Mouse (Mus musculus) heart, embryonic 10.5 days (tissue): ENCODE measurements at regions not wholly inside any gene's neighbourhood (a gene's known extent, or its start where the extent isn't known, plus 50 kb on each side); places are given as distances from the start of the nearest gene placed in this dataset.

Source experiments
- DNase-seq: peaks from one replicate; pipeline ENCODE4 v3.0.0-alpha.2; 2017; ENCODE audit warnings: low spot score
- H3K27ac ChIP-seq: fragments of 300-500 bp; sonication (generic); 2 replicates; pipeline ENCODE4 v1.5.1; 2016; ENCODE audit warnings: mild to moderate bottlenecking
- H3K27me3 ChIP-seq: fragments of 300-500 bp; sonication (generic); 2 replicates; pipeline ENCODE4 v1.6.1; 2016; ENCODE audit warnings: mild to moderate bottlenecking; ENCODE audit not compliant: poor library complexity, insufficient read depth, severe bottlenecking
- H3K36me3 ChIP-seq: fragments of 300-500 bp; sonication (generic); 2 replicates; pipeline ENCODE4 v1.6.1; 2016; ENCODE audit warnings: mild to moderate bottlenecking, moderate library complexity
- H3K4me1 ChIP-seq: fragments of 300-500 bp; sonication (generic); 2 replicates; pipeline ENCODE4 v1.6.1; 2016; ENCODE audit warnings: mild to moderate bottlenecking
- H3K4me3 ChIP-seq: fragments of 300-500 bp; sonication (generic); 2 replicates; pipeline ENCODE4 v1.5.1; 2016; ENCODE audit warnings: mild to moderate bottlenecking, moderate library complexity
- H3K9me3 ChIP-seq: fragments of 300-500 bp; sonication (generic); 2 replicates; pipeline ENCODE4 v1.6.1; 2016; ENCODE audit warnings: mild to moderate bottlenecking, moderate library complexity
- WGBS: fragments of 180-500 bp; shearing (Covaris S2); methylation state at CpG from one replicate; pipeline ENCODE4 v1.1.7; 2016; 5-methylcytosine and 5-hydroxymethylcytosine counted together

DNA sequence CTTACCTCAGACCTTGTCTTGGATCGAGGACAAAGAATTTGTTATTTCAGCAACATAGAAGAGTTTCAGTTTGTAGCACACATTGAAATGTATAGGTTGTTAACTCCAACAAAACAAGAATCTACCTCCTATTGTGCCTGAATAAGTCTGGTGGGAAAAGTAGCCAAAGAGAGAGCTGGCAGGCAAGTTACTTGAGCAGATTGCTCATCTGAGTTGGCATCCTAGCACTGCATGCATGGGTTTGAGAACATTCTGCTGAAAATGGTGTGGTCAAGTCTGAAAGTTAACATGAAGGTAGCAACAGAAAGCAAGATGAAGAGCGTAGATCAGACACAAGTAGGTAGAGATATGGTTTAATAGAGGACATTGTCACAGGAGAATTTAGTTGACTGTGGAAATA, 587.5 kb downstream of the Bcl11a start:
- 81% methylated on average over 2 of the region's 2 CpGs for WGBS
- H3K4me3 ChIP-seq: no peak overlapping the region
- H3K27me3 ChIP-seq: no peaks in the 10 kb centered on the region
- no peaks in the 10 kb centered on the region for H3K4me1 ChIP-seq
- H3K9me3 ChIP-seq: no peaks in the 10 kb centered on the region
- H3K36me3 ChIP-seq: no peaks in the 10 kb centered on the region
- H3K27ac ChIP-seq: no peak overlapping the region
- no peak for DNase-seq

DNA sequence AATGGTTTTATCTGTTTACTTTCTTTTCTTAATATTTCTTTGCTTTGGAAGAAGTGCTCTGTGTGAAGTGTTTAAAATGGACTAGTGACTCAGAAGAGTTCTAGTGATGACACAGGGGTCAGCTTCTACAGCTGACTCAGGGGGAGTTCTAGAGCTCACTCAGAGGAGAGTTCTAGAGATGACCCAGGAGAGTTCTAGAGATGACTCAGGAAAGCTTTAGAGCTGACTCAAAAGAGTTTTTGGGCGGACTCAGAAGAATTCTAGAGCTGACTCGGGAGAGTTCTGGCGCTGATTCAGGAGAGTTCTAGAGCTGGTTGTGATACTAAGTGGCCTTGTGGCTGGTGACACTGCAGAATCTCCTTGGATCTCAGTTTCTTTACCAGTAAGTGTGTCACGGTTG, 593.8 kb downstream of the Bcl11a start:
- WGBS: 86% methylated on average over 4 of the region's 4 CpGs
- Histone ChIP-seq H3K9me3 (no peaks in the 10 kb centered on the region), H3K27ac (no peak overlapping the region), H3K4me3 (no peak overlapping the region), H3K36me3 (no peaks in the 10 kb centered on the region), H3K27me3 (no peaks in the 10 kb centered on the region), H3K4me1 (peaks cover 3% of the 10 kb centered on the region; the same call in 1 of the 2 replicates)
- no peak for DNase-seq

DNA sequence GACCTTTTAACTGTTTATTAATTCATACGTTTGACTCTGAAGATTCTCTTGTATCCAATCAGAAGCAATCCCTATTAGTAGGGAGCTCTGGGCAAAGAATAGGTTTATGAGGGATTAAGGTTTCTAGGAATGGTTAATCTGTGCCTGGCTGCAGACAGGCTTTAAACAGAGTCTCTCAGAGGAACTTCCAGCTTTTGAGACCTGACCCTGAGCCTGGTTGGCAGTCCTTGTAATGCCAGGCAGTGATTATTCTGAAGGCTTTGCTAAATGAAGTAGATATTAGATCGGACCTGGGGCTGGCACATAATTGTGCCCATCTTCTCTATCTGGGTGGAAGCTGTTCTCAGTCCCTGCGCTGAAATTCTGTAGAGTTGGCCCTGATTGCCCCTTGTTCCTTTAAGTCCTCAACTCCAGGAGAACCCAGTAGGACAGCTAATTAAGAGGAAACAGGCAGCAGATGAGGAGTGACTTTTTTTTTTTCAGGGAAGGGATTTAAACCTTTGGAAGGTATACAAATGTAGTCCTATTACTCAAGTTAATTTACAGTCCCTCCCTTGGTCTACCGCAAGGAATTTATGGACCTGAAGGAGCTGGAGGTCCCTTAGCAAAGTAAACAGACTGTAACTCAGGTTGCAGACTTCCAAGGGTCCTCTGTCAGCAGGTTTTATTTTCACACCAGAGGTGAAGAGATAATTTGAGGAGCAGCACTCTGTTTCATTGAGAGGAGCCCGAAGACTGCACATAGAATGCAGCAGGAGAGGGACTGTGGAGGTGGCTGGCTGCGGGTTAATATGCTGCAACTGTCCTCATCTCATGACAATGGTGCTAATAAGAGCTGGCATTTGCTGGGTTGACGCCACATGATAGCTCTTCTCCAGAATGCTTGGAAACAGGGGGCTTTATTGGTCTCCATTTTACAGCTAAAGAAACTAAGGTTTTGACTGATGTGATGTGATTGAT, 595.7 kb downstream of the Bcl11a start:
- Histone ChIP-seq H3K27me3 (no peaks in the 10 kb centered on the region), H3K9me3 (no peaks in the 10 kb centered on the region), H3K36me3 (no peaks in the 10 kb centered on the region), H3K27ac (no peak overlapping the region), H3K4me3 (no peak overlapping the region), H3K4me1 (peaks cover 3% of the 10 kb centered on the region; the same call in 1 of the 2 replicates)
- 67% methylated on average over 7 of the region's 7 CpGs for WGBS
- no peak for DNase-seq

DNA sequence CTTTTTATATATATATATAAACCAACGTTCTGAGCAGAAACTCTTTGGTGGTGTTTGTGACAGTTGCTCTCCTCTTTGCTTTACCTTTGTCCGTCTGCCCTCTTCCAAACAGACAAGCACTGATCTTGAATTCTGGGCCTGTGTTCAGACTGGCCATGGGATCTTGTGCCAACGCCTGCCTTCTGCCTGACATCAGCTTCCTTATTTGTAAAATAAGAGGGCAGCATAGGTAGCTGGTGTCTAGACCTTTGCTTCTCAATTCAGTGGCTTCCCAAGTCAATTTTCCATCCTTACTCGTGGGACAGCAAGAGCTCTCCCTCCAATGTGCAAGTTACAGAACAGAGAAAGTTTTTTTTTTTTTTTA, 596.3 kb downstream of the Bcl11a start:
- no peak overlapping the region for H3K4me3 ChIP-seq
- no peaks in the 10 kb centered on the region for H3K36me3 ChIP-seq
- 65% methylated on average over 4 of the region's 4 CpGs for WGBS
- H3K4me1 ChIP-seq: peaks cover 3% of the 10 kb centered on the region; the same call in 1 of the 2 replicates
- H3K27ac ChIP-seq: no peak overlapping the region
- no peaks in the 10 kb centered on the region for H3K27me3 ChIP-seq
- no peak for DNase-seq
- no peaks in the 10 kb centered on the region for H3K9me3 ChIP-seq

DNA sequence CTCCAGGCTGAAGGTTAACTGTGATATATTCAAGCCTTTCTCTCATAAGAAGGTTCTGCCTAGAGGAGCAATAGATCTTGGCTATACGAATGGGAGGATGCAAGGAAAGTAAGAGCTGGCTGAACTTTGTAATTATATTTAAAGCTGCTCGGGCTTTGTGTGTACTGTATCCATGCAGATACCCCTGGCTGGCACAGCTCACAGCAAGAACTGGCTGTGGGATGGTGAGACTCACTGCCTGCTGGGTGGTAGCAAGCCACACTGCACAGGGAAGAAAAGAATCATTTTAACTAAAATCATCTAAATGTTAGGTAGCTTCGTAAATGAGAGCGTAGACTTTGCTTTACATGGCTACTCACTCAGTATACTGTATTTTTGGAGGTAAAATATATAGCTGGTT, 599.2 kb downstream of the Bcl11a start:
- Histone ChIP-seq H3K9me3 (no peaks in the 10 kb centered on the region), H3K36me3 (no peaks in the 10 kb centered on the region), H3K4me3 (no peak overlapping the region), H3K4me1 (peaks cover 3% of the 10 kb centered on the region; the same call in 1 of the 2 replicates), H3K27me3 (no peaks in the 10 kb centered on the region), H3K27ac (no peak overlapping the region)
- DNase-seq: no peak
- 88% methylated on average over 4 of the region's 4 CpGs for WGBS

DNA sequence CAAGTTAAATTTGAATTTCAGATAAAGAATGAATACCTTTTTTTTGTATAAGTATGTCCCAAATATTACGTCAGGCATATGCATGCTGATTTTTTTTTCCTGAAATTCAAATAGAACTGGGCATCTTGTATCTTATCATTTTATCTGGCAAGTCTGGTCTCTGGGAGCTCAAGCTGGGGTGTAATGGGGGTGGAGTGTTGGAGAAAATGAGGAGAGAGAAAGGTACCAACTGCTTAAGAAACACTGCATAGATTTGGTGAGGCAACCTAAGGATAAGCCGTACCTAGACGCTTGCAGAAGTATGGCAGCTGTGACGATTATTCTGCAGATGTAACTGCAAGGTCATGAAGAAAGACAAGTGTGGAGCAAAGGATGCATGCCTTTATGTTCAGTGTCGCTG, 601.7 kb downstream of the Bcl11a start:
- Histone ChIP-seq H3K27ac (no peak overlapping the region), H3K4me3 (no peak overlapping the region), H3K36me3 (no peaks in the 10 kb centered on the region), H3K27me3 (no peaks in the 10 kb centered on the region), H3K4me1 (no peaks in the 10 kb centered on the region), H3K9me3 (no peaks in the 10 kb centered on the region)
- 79% methylated on average over 5 of the region's 5 CpGs for WGBS
- no peak for DNase-seq

DNA sequence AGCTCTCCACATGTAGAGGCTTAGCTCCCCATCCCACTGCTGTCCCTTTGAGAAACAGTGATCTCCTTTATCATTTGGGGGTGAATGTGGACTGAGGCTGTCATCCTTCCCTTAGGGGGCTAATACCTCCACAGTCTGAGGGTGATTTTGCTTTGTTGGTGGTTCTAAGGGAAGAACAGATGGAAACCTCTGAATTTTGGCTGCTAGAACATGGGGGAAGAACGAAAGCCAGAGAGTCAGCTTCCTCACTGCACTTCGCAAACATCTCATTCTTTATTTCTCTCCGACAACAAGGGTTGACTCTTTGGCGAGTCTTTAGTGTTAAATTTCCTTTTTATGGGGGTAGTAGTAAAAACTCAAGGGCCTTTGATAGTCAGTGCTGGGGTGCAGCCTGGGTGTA, 604.6 kb downstream of the Bcl11a start:
- H3K9me3 ChIP-seq: no peaks in the 10 kb centered on the region
- no peak for DNase-seq
- H3K36me3 ChIP-seq: no peaks in the 10 kb centered on the region
- H3K4me1 ChIP-seq: no peaks in the 10 kb centered on the region
- H3K4me3 ChIP-seq: no peak overlapping the region
- 72% methylated on average over 4 of the region's 4 CpGs for WGBS
- H3K27me3 ChIP-seq: no peaks in the 10 kb centered on the region
- no peak overlapping the region for H3K27ac ChIP-seq

DNA sequence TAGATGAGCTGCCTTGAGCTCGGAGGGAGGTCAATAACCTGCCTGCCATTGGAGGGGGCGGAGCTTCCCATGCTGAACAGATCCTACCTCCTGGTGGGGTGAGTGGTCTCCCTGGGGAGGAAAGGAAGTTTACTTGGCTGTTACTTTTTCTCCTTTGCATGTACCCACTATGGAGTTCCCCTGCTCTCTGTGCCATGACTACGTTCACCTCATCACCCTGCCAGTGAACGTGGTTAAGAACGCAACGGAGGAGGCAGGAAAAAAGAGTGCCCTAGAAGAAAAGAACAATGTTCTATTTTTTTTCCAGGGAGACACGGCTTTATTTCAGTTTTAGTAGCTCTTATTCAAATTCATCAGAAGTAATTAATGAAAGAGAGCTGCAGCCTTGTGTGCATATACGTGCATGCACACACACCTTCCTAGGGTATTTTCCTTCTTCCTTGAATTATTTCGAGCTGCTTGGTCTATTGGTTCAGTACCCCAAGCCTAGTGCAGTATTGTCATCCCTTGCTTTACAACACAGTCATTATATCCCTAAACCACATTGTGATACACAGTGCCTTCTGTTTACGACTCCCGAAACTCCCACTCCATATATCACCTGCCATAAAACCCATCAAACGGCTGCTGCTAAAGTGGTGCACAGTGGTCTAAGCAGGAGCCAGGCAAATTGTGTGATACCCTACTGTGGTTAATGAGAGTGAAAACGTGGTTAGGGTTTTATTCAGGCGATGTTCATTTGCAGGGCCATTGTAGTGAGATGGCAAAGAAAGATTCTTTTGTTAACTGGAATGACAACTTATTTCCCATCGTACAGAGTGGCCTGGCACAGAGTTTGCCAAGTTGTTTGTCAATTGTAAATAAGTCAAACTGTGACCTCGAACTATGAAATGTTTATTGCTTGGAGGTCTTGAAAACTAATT, 608.0 kb downstream of the Bcl11a start:
- no peak overlapping the region for H3K27ac ChIP-seq
- DNase-seq: no peak
- no peaks in the 10 kb centered on the region for H3K36me3 ChIP-seq
- H3K9me3 ChIP-seq: no peaks in the 10 kb centered on the region
- H3K4me3 ChIP-seq: no peak overlapping the region
- H3K4me1 ChIP-seq: no peaks in the 10 kb centered on the region
- WGBS: 77% methylated on average over 16 of the region's 16 CpGs
- no peaks in the 10 kb centered on the region for H3K27me3 ChIP-seq

DNA sequence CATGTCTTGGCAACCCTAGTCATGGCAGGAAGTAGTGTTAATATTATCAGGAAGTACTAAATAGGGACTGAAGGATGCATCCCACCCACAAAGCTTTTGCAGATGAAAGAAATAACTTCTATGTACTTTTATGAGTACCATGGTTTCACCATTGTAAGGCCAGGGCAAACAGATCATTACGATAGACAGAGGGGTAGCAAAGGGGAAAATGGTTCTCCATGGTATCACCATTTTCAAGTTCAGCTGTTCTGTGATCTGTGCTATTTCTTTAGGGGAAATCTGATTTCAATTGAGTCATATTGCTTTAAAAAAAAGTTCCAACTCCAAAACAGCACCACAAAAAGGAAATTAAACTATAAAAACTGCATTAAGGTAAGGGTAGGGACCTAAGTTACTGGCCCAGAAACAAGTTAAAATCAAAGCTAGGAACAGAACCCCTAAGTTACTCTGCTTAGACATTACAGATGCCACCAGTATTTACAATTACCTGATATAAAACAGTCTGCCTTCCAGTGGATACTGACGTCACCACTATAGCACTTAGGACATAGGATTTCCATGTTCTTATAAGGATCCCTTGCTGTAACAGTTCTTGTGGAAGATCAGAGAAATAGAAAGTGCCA, 610.4 kb downstream of the Bcl11a start:
- WGBS: 89% methylated on average over 2 of the region's 2 CpGs
- Histone ChIP-seq H3K27me3 (no peaks in the 10 kb centered on the region), H3K4me3 (no peak overlapping the region), H3K4me1 (no peaks in the 10 kb centered on the region), H3K9me3 (no peaks in the 10 kb centered on the region), H3K27ac (no peak overlapping the region), H3K36me3 (no peaks in the 10 kb centered on the region)
- DNase-seq: no peak

DNA sequence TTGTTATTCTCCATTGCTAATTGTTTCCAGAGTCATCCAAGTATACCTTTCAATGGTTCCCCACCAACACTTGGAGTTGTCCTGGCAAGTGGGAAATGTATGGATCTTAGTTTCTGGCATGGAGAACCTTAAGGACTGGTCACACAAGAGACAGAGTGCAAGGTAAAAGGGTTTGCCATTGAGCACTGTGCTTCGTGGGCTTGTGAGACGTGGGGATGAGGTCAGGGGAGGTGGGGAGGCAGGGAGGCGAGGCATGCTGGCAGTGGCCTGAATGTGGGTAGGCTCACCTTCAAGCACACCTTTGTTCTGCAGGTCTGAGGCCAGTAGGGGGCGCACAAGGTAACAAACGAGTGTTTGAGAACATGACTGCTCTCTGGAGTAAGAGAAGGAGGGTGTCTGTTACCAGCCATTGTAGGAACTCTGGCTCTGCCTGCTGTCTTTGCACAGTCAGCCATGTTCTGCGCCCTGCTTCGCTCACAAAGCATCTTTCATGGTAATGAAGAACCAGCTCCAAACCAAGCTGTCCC, 612.0 kb downstream of the Bcl11a start:
- H3K36me3 ChIP-seq: no peaks in the 10 kb centered on the region
- no peak overlapping the region for H3K4me3 ChIP-seq
- H3K9me3 ChIP-seq: no peaks in the 10 kb centered on the region
- no peak for DNase-seq
- no peak overlapping the region for H3K27ac ChIP-seq
- H3K27me3 ChIP-seq: no peaks in the 10 kb centered on the region
- 42% methylated on average over 7 of the region's 7 CpGs for WGBS
- no peaks in the 10 kb centered on the region for H3K4me1 ChIP-seq

DNA sequence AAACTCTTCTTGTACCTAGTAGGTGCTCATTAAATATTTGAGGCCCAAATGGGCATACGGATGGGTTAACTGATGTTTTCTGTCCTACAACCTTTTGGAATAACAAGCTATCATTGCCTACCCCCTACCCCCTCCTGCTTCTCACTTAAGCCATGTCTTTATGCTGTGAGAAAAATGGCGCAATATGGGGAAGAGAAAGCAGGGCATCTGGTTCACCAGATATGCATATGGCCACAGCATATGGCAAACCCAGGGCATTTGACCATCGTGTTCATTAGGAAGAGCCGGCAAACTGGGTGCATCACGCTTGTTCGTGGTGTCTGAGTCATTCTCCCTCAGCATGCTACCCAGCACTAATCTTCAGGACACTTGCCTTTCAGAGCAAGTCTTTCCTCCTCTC, 616.1 kb downstream of the Bcl11a start:
- no peaks in the 10 kb centered on the region for H3K36me3 ChIP-seq
- no peak for DNase-seq
- 86% methylated on average over 6 of the region's 6 CpGs for WGBS

DNA sequence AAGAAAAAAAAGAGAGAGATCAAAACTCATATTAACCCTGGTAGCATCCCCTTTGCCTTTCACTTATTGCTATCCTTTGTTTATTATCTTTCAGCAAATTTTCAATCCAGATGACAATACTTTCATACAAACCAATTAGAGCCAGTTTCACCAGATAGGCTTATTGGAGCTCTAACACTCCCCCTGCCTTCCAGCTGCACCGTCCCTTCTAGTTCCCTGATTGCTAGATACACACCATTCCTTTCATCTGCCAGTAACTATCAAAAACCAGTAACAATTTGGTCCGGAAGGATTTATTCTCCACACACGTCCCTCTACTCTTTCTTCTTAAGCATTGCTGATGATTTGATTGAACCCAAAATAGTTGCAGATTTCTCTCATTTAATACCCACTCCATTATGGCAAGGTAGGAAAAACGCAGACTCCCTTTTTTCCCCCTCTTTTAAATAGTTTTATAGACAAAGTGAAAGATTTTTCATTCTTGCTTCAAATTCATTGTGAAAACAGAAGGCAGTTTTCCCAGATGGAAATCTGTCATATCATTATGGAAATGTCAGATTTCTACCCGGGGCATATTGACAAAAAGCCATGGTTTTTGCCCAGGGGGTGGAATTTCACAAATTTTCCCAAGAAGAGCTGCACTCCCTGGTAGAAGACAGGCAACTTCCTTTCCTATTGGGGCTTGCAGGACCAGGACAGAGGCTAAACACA, 617.3 kb downstream of the Bcl11a start:
- Histone ChIP-seq H3K4me3 (no peak overlapping the region), H3K4me1 (no peaks in the 10 kb centered on the region), H3K27ac (no peak overlapping the region), H3K36me3 (no peaks in the 10 kb centered on the region), H3K9me3 (no peaks in the 10 kb centered on the region), H3K27me3 (no peaks in the 10 kb centered on the region)
- WGBS: 66% methylated on average over 5 of the region's 5 CpGs
- no peak for DNase-seq

More for the DNA sequence above, 616.1 kb downstream of the Bcl11a start:
- Histone ChIP-seq H3K4me3 (no peak overlapping the region), H3K4me1 (no peaks in the 10 kb centered on the region), H3K27ac (no peak overlapping the region), H3K27me3 (no peaks in the 10 kb centered on the region), H3K9me3 (no peaks in the 10 kb centered on the region)
